Mouse (Mus musculus) heart, adult 2 months (tissue): ENCODE data around the gene Cst6.

Source experiments
- CTCF ChIP-seq: fragments of 200-600 bp; IDR thresholded peaks from 2 replicates; pipeline ENCODE4 v1.8.1; 2022; ENCODE audit warnings: antibody characterized with exemption, mild to moderate bottlenecking, moderate library complexity
- POLR2A ChIP-seq: fragments of 200-500 bp; IDR thresholded peaks from 2 replicates; pipeline ENCODE4 v1.6.1; 2011; ENCODE audit warnings: mild to moderate bottlenecking, low read depth, low read length, control low read depth; ENCODE audit not compliant: insufficient read depth

DNA sequence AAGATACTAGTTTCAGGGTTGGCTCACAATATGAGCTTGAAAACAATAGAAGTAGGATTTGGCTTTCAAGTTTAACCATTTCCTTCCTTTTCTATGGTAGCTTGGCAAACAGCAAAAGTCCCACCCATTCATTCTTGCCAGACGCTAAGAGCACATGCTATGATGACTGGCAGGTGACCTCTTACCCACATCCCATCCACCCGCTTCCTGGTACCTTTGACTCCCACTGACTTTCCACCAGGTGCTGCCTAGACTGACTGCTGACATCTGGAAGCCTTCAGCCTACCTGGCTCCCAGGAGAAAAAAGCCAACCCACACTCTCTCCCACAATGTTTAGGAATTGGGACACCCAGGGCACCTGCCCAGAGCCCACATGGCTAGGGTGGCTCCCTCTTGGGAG, 14.8 kb upstream of the Cst6 start:
- no peak for TF ChIP-seq CTCF
- TF ChIP-seq POLR2A, result no peak
